Mouse (Mus musculus): ENCODE results near the gene Cpm. TPM values are rescaled to one million over a fixed set of nuclear protein-coding genes. Genes with fewer than 3 reads are reported as not detected.

Gene Cpm
- total RNA-seq, 4 experiments from 2014 or later: 1.3 to 2.2 (median 1.5) TPM

GRCm38 (mm10) chr10:117658522-117659429, 29.5 kb downstream of the Cpm start:
- no peak for DNase-seq (ENCODE audit: low spot score in 2 of 2)

DNA sequence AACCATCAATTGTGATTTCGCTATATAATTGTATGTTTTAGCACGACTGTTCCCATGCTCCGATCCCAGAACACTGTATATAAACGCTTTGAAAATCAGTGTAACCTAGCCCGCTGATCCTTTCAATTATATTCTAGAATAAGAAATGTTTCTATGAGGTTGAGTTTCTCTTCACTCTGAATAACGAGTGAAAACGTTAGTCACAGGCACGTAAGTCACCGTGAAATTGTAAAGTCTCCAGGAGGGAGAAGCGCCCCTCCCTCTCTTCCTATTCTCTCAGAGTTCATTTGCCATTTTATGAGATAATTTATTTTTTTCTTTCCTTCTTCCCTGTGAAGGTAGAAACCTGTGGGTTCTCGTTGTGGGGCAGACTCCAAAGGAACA, 30.1 kb downstream of the Cpm start:
- no peak for DNase-seq (ENCODE audit: low spot score in 2 of 2)

- DNase-seq (ENCODE audit: low spot score in 2 of 2): no peak
Observed at GRCm38 (mm10) chr10:117659819-117660218, 30.5 kb downstream of the Cpm start.

- no peak for DNase-seq (ENCODE audit: low spot score in 2 of 2)
Observed at GRCm38 (mm10) chr10:117662316-117663055, 33.2 kb downstream of the Cpm start.

DNA sequence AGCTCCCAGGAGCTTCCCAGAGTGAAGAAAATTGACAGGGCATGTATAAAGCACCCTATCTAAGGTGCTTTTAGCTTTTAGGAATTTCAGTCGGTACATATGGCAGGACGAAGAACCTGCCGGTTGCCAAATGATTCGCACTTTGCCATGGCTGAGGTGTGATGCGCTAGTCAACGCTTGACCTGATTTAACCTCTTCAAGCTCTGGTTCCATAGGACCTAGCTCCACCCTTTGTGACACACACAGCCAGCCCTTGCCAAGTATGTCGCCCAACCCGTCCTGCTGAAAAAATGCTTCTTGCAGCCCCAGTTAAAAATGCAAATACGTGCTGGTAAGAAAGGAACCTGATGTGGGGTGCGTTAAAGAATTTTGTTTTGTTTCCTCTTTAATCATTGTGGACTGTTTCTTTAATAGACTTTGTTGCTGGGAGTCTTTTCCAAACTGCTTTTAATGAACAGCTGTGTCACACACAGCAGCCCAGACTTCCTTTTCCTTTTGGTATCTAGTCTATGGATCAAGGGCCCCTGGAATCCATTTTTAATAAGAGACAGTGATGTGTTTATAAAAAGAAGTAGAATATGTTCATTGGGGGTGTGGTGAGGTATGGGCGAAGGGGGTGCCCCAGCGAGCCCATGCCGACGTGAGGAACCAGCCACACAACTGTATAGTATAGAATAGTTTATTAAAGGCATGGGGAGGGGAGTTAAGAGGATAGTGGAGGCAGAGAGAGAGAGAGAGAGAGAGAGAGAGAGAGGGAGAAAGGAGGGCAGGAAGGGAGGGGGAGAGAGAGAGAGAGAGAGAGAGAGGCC, 34.0 kb downstream of the Cpm start:
- DNase-seq (ENCODE audit: low spot score in 2 of 2): no peak

DNA sequence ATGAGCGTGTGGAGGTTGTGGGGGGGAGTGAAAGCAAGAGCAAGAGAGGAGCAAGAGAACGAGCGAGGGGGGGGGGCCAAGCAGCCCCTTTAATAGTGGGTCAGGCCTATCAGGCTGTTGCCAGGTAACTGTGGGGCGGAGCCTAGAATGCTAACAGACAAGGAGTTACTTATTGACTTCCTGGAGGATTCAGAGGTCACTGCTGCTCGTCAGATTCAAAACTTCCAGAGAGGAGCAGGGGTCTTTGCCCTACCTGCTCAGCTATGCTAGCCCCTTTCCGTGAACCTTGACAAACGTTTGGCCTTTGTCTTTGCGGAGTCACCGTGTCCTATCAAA, 34.5 kb downstream of the Cpm start:
- no peak for DNase-seq (ENCODE audit: low spot score in 2 of 2)

- DNase-seq (ENCODE audit: low spot score in 2 of 2): no peak
Observed at GRCm38 (mm10) chr10:117664208-117664925, 35.1 kb downstream of the Cpm start.

DNA sequence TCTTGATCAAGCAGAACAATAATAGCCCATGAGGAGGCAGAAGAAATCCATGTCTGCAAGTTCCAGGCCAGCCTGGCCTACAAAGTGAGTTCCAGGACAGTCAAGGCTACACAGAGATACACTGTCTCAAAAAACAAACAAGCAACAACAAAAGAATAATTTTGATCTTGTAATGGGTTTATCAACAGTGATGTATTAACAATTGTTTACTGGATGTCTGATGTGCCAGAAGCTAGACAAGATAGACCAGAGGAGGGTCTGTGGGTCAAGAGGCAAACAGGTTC, 35.6 kb downstream of the Cpm start:
- no peak for DNase-seq (ENCODE audit: low spot score in 2 of 2)

DNA sequence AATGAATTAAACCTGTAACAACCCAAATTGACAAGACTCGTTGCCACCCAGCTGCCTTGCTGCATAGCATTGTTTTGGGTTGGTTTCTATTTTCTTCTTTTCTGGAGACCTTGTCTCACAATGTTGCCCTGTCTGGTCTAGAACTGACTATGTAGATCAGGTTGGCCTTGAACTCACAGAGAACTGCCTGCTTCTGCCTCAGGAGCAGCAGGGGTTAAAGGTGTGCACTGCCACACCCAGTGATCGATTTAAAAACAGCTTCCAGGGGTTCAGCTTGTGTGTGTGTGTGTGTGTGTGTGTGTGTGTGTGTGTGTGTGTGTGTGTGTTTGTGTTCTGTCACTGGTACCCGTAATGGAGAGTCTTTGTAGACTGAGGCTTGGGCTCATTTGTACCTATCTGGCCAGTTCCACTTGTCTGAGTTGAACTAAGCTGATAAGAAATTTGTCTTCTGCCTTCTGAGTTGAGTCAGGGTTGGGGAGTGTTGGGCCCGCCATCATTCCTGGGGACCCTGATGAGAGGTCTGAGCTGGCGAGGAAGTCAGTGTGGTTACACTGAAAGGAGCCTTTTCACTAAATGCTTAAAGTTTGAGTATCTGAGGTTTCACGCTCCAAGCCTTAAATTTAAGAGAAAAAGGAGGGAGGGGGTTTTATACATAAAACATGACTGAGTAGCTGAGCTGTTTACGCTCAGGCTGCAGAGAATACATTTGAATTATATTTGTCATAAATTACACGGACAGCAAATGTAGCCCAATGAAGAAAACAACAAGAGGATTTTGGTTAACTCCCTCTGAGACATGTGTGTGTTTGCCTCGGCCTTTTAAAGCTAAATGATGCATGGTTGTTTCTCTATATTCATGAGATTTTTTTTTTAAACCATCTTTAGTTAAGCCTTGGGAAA, 36.3 kb downstream of the Cpm start:
- DNase-seq (ENCODE audit: low spot score in 2 of 2): no peak

- no peak for DNase-seq (ENCODE audit: low spot score in 2 of 2)
Observed at GRCm38 (mm10) chr10:117666361-117666760, 37.1 kb downstream of the Cpm start.

DNA sequence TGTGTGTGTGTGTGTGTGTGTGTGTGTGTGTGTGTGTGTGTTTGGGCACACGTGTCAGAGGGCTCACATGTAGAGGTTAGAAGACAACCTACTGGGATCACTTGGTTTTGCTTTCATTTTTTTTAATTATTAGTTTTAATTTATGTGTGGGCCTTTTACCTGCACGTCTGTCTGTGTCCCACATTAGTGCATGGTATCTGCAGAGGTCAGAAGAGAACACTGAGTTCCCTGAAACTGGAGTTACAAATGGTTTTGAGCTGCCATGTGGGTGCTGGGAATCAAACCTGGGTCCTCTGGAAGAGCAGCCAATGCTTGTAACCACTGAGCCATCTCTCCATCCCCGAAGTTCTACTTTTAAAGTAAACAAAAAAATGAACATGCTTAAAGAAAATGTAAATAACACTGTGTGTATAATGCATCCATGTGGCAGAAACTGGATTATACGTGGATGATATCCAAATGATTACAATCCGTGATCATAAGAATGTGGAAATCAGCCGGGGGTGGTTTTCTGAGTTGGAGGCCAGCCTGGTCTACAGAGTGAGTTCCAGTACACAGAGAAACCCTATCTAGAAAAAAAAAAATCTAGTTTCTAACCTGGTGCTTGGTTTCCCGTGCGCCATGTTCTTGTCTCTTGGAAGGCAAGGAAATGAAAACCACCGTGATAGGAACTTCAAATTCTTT, 37.8 kb downstream of the Cpm start:
- no peak for DNase-seq (ENCODE audit: low spot score in 2 of 2)

DNA sequence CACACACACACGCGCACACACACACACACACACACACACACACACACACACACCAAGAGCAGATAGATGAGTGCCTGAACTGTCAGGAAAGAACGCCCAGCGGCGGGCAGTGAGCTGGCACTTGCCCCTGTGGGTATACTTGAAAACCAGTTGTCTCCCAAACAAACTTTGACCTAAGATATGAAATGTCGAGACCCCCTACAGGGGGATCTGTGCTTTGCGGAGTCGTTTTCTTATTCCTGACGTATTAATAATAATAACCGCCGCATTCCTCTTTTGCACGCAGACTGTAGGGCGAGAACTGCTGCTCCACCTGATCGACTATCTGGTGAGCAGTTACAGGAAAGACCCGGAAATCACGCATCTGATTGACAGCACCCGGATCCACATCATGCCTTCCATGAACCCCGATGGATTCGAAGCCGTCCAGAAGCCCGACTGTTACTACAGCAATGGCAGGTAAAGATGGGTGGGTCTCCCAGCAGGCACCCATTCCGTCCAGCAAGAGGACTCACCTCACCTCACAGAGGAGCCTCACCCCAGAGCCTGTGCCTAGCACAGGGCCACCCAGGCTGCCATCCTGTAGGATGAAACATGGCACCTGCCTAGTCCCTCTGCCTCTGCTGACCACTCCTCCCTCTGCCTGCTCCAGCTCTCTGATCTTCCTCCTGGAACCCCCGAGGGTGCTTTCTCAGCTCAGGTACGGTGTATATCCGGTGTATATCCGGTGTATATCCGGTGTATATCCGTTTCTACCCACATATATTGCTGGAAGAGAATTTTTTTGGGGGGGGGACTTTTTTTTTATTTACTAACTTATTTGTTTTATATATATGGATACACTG, 38.6 kb downstream of the Cpm start:
- no peak for DNase-seq (ENCODE audit: low spot score in 2 of 2)

- DNase-seq (ENCODE audit: low spot score in 2 of 2): no peak
Observed at GRCm38 (mm10) chr10:117668546-117669300, 39.4 kb downstream of the Cpm start.

- DNase-seq (ENCODE audit: low spot score in 2 of 2): no peak
Observed at GRCm38 (mm10) chr10:117669449-117670090, 40.3 kb downstream of the Cpm start.

- DNase-seq (ENCODE audit: low spot score in 2 of 2): no peak
Observed at GRCm38 (mm10) chr10:117670092-117670491, 40.8 kb downstream of the Cpm start.

DNA sequence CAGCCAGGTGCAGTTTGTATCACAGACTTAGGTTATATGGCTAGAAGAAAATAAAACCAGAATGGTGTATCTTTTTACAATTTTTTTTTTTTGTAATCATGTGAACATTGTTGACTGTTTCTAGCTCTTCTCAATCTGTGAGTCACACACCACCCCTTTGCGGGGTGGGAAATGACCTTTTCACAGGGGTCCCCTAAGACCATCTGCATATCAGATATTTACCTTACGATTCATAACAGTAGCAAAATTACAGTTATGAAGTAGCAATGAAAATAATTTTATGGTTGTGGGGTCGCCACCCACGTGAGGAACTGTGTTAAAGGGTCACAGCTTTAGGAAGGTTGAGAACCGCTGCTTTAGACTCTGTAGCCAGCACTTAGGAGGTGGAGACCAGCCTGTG, 41.5 kb downstream of the Cpm start:
- DNase-seq (ENCODE audit: low spot score in 2 of 2): no peak

DNA sequence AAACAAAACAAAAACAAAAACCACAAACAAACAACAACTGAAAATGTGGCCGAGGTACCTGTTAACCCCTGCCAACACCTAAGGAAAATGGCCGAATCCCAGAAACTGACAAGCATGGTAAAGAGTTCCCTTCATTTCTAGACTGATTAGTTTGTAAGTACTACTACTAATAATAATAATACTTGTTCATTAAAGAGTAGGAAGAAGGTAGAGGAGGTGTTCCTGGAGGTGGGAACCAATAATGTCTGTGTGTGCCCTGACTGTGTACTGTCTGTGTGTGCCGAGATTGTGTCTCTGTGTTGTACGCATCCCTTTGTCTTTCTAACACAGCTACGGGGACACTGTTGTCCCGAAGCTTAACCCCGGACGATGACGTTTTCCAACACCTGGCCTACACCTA, 42.0 kb downstream of the Cpm start:
- no peak for DNase-seq (ENCODE audit: low spot score in 2 of 2)
